Mouse (Mus musculus): ENCODE measurements around the gene Reg3b. TPM values are rescaled to one million over a fixed set of nuclear protein-coding genes. Genes with fewer than 3 reads are reported as not detected.

The Reg3b gene
- polyA plus RNA-seq, 1 experiment from 2014 or later: not detected

Other genes starting within 250 kb of the Reg3b start
- gene Reg3d, start 8.2 kb downstream of the Reg3b start, polyA plus RNA-seq (2016; fragmentation: Nextera tagmentation; extraction: Ambion mirVana): not detected in 2 replicates
- not detected in 2 replicates for gene Reg3a, start 10.1 kb downstream of the Reg3b start, polyA plus RNA-seq (2016; fragmentation: Nextera tagmentation; extraction: Ambion mirVana)
- not detected in 2 replicates for gene Reg2, start 25.0 kb downstream of the Reg3b start, polyA plus RNA-seq (2016; fragmentation: Nextera tagmentation; extraction: Ambion mirVana)
- not detected in 2 replicates for gene Reg1, start 52.1 kb downstream of the Reg3b start, polyA plus RNA-seq (2016; fragmentation: Nextera tagmentation; extraction: Ambion mirVana)
- not detected in 2 replicates for gene Reg3g, start 98.2 kb downstream of the Reg3b start, polyA plus RNA-seq (2016; fragmentation: Nextera tagmentation; extraction: Ambion mirVana)

All from hindbrain, embryonic 10.5 days (tissue).